Mouse (Mus musculus): ENCODE results near the gene Uqcr11. TPM values are rescaled to one million over a fixed set of nuclear protein-coding genes. Genes with fewer than 3 reads are reported as not detected.

Uqcr11 gene
- polyA plus RNA-seq, 1 experiment from 2014 or later, result 628 TPM

- H3K9me3 ChIP-seq (replicated peaks), result no peaks in the 10 kb centered on the region
- peaks cover 59% of the 10 kb centered on the region for H3K4me1 ChIP-seq
- WGBS (ENCODE audit: insufficient replicate concordance), result 30% methylated on average over 7 of the region's 7 CpGs
- H3K9ac ChIP-seq, result peak overlapping the region; percentile 80; the same call in 1 of the 2 replicates
- peaks cover 33% of the 10 kb centered on the region for H3K36me3 ChIP-seq
- H3K27ac ChIP-seq, result peak overlapping the region; percentile 73
- peaks cover 8% of the 10 kb centered on the region; the same call in 1 of the 2 replicates for H3K27me3 ChIP-seq (replicated peaks)
- ATAC-seq, result peak; percentile 68
- H3K4me2 ChIP-seq, result peak overlapping the region; percentile 94
- H3K4me3 ChIP-seq, result peak overlapping the region; percentile 73; the same call in 1 of the 2 replicates
Measured at GRCm38 (mm10) chr10:80384709-80385108, 21.9 kb downstream of the Uqcr11 start.

GRCm38 (mm10) chr10:80384115-80384639, 22.5 kb downstream of the Uqcr11 start:
- ATAC-seq, result 0 out of 2 replicates have a peak, but pooled peaks have one; percentile 5
- WGBS (ENCODE audit: insufficient replicate concordance), result 75% methylated on average over 4 of the region's 4 CpGs
- H3K9me3 ChIP-seq (replicated peaks), result no peaks in the 10 kb centered on the region
- H3K9ac ChIP-seq, result peak overlapping the region; percentile 80
- peak overlapping the region; percentile 73 for H3K27ac ChIP-seq
- peaks cover 8% of the 10 kb centered on the region; the same call in 1 of the 2 replicates for H3K27me3 ChIP-seq (replicated peaks)
- peak overlapping the region; percentile 73; the same call in 1 of the 2 replicates for H3K4me3 ChIP-seq
- peaks cover 34% of the 10 kb centered on the region for H3K36me3 ChIP-seq
- H3K4me2 ChIP-seq, result peak overlapping the region; percentile 94
- peaks cover 57% of the 10 kb centered on the region for H3K4me1 ChIP-seq

DNA sequence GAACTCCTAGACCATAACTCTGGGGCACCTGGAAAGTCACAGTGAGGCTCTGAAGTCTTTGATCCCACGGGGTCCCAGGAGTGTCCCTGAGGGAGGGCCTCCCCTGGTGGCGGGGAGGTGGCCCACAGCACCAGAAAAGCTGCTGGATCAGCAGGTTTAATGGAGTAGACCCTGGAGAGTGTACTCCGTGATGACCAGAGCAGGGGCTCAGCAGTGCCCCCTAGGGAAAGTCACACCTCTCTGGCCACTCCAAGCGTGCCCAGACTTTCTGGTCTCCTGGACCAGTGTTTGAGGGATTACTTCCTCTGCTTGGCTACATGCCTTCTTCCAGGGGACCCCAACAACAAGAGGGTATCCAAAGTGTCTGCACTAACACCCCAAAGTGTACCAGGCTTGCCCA, 23.2 kb downstream of the Uqcr11 start:
- Histone ChIP-seq H3K4me3 (no peak overlapping the region), H3K9ac (0 out of 2 replicates have a peak overlapping the region, but pooled peaks have one; percentile 80), H3K27me3 (replicated peaks) (peaks cover 8% of the 10 kb centered on the region; the same call in 1 of the 2 replicates), H3K4me1 (peaks cover 50% of the 10 kb centered on the region), H3K27ac (peak overlapping the region; percentile 73; the same call in 1 of the 2 replicates), H3K4me2 (no peak overlapping the region), H3K36me3 (peaks cover 34% of the 10 kb centered on the region), H3K9me3 (replicated peaks) (no peaks in the 10 kb centered on the region)
- ATAC-seq, result no peak
- WGBS (ENCODE audit: insufficient replicate concordance), result 69% methylated on average over 4 of the region's 4 CpGs

DNA sequence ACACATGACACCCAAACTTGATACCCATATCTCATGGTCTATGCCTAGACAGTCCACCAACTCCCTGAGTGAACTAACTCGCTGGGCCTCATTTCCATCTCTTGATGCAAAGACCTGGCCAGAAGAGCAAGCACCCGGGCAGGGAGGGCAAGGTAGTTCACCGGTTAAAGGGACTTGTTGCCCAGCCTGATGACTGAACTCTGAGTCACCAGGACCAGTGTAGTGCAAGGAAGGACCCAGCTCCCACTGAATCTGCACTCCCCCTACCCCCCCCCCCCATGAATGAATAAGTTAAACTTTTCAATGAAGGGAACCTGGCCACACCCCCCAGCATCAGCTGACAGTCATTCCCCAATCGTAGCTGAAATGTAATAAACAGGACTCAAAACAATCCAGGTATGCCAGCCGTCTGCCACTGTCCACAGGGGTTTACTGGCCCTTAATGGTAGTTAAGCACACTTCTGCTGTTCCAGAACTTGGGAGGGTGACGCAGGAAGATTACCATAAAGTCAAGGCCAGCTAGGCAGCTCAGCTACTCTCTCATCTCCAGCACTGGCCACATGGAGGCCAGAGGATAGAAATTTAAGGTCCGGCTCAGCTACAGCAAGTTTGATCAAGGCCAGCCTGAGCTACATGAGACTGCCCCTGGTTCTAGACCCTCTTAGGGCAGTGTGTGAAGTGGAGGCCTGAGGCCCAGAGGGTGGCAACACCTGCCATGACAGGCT, 23.8 kb downstream of the Uqcr11 start:
- no peak overlapping the region for H3K27ac ChIP-seq
- no peak overlapping the region for H3K4me2 ChIP-seq
- H3K27me3 ChIP-seq (replicated peaks), result peaks cover 8% of the 10 kb centered on the region; the same call in 1 of the 2 replicates
- no peak overlapping the region for H3K9ac ChIP-seq
- H3K4me1 ChIP-seq, result peaks cover 44% of the 10 kb centered on the region
- peaks cover 34% of the 10 kb centered on the region for H3K36me3 ChIP-seq
- 86% methylated on average over 7 of the region's 7 CpGs for WGBS (ENCODE audit: insufficient replicate concordance)
- no peak overlapping the region for H3K4me3 ChIP-seq
- no peaks in the 10 kb centered on the region for H3K9me3 ChIP-seq (replicated peaks)
- ATAC-seq, result no peak

- Histone ChIP-seq H3K4me1 (no peaks in the 10 kb centered on the region), H3K27me3 (replicated peaks) (peaks cover 13% of the 10 kb centered on the region), H3K4me2 (no peak overlapping the region), H3K9ac (no peak overlapping the region), H3K27ac (no peak overlapping the region), H3K36me3 (peaks cover 28% of the 10 kb centered on the region), H3K9me3 (replicated peaks) (0 out of 2 replicates have a peak, but pooled peaks cover 3% of the 10 kb centered on the region), H3K4me3 (no peak overlapping the region)
- 44% methylated on average over 10 of the region's 10 CpGs for WGBS (ENCODE audit: insufficient replicate concordance)
- ATAC-seq, result no peak
Measured at GRCm38 (mm10) chr10:80377716-80378115, 28.9 kb downstream of the Uqcr11 start.

GRCm38 (mm10) chr10:80376160-80376559, 30.5 kb downstream of the Uqcr11 start:
- Histone ChIP-seq H3K27ac (no peak overlapping the region), H3K9ac (no peak overlapping the region), H3K4me3 (no peak overlapping the region), H3K4me1 (peaks cover 7% of the 10 kb centered on the region; the same call in 1 of the 2 replicates), H3K36me3 (peaks cover 12% of the 10 kb centered on the region), H3K4me2 (no peak overlapping the region), H3K9me3 (replicated peaks) (0 out of 2 replicates have a peak, but pooled peaks cover 3% of the 10 kb centered on the region), H3K27me3 (replicated peaks) (peaks cover 22% of the 10 kb centered on the region)
- 0 out of 2 replicates have a peak, but pooled peaks have one; percentile 43 for ATAC-seq
- whole genome bisulfite sequencing (ENCODE audit: insufficient replicate concordance), result 3% methylated on average over 7 of the region's 7 CpGs

- 17% methylated on average over 6 of the region's 6 CpGs for WGBS (ENCODE audit: insufficient replicate concordance)
- no peak overlapping the region for H3K9ac ChIP-seq
- peaks cover 38% of the 10 kb centered on the region for H3K27me3 ChIP-seq (replicated peaks)
Measured at GRCm38 (mm10) chr10:80374063-80374462, 32.6 kb downstream of the Uqcr11 start.

GRCm38 (mm10) chr10:80372706-80373105, 33.9 kb downstream of the Uqcr11 start:
- ATAC-seq, result no peak
- Histone ChIP-seq H3K36me3 (no peaks in the 10 kb centered on the region), H3K4me1 (peaks cover 7% of the 10 kb centered on the region; the same call in 1 of the 2 replicates), H3K4me3 (no peak overlapping the region), H3K27ac (no peak overlapping the region), H3K9ac (no peak overlapping the region), H3K4me2 (no peak overlapping the region), H3K27me3 (replicated peaks) (peaks cover 49% of the 10 kb centered on the region), H3K9me3 (replicated peaks) (0 out of 2 replicates have a peak, but pooled peaks cover 8% of the 10 kb centered on the region)
- 75% methylated on average over 6 of the region's 6 CpGs for WGBS (ENCODE audit: insufficient replicate concordance)

More at GRCm38 (mm10) chr10:80374063-80374462, 32.6 kb downstream of the Uqcr11 start:
- H3K4me3 ChIP-seq, result no peak overlapping the region
- peak; percentile 41; the same call in 1 of the 2 replicates for ATAC-seq
- no peak overlapping the region for H3K4me2 ChIP-seq
- H3K4me1 ChIP-seq, result peaks cover 7% of the 10 kb centered on the region; the same call in 1 of the 2 replicates
- 0 out of 2 replicates have a peak, but pooled peaks cover 3% of the 10 kb centered on the region for H3K9me3 ChIP-seq (replicated peaks)
- no peak overlapping the region for H3K27ac ChIP-seq
- H3K36me3 ChIP-seq, result no peaks in the 10 kb centered on the region

- no peak overlapping the region for H3K9ac ChIP-seq
- H3K4me2 ChIP-seq, result peak overlapping the region; percentile 33; the same call in 1 of the 2 replicates
- H3K36me3 ChIP-seq, result no peaks in the 10 kb centered on the region
- peaks cover 7% of the 10 kb centered on the region; the same call in 1 of the 2 replicates for H3K4me1 ChIP-seq
- 48% methylated on average over 9 of the region's 9 CpGs for WGBS (ENCODE audit: insufficient replicate concordance)
- H3K27me3 ChIP-seq (replicated peaks), result peaks cover 57% of the 10 kb centered on the region
- 0 out of 2 replicates have a peak, but pooled peaks cover 5% of the 10 kb centered on the region for H3K9me3 ChIP-seq (replicated peaks)
- H3K27ac ChIP-seq, result no peak overlapping the region
- ATAC-seq, result no peak
- H3K4me3 ChIP-seq, result no peak overlapping the region
Measured at GRCm38 (mm10) chr10:80371983-80372382, 34.6 kb downstream of the Uqcr11 start.

DNA sequence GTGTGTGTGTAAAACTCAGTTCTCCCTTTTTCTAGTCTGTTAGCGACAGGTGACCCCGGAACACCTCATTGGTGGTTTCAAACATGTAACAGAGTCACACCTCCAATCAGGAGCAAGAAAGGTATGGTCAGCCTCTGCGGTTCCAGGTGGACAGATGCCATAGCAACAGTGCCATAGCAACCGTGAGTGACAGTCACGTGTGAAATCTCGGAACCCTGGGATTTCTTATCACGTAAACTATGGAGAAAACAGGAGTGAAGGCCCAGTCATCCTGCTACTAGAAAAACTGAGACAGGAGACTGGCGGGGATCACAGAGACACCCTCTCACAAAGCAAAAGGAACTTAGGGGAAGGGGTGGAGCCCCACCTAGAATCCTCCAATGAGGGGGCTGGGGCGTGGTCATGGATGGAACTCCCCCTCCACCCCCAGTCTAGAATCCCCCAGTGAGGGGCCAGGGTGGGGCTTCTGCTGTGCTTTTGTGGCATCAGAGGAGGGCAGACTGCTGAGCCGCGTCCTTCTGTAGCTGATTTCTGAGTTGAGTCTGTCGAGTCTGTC, 35.1 kb downstream of the Uqcr11 start:
- 0 out of 2 replicates have a peak, but pooled peaks cover 5% of the 10 kb centered on the region for H3K9me3 ChIP-seq (replicated peaks)
- no peak for ATAC-seq
- H3K27me3 ChIP-seq (replicated peaks), result peaks cover 62% of the 10 kb centered on the region
- no peak overlapping the region; the same call in 1 of the 2 replicates for H3K9ac ChIP-seq
- peaks cover 7% of the 10 kb centered on the region; the same call in 1 of the 2 replicates for H3K4me1 ChIP-seq
- no peaks in the 10 kb centered on the region for H3K36me3 ChIP-seq
- H3K4me3 ChIP-seq, result no peak overlapping the region
- peak overlapping the region; percentile 33 for H3K4me2 ChIP-seq
- no peak overlapping the region for H3K27ac ChIP-seq
- WGBS (ENCODE audit: insufficient replicate concordance), result 7% methylated on average over 12 of the region's 12 CpGs

GRCm38 (mm10) chr10:80369995-80370747, 36.5 kb downstream of the Uqcr11 start:
- H3K4me1 ChIP-seq, result peaks cover 7% of the 10 kb centered on the region; the same call in 1 of the 2 replicates
- no peak overlapping the region for H3K4me2 ChIP-seq
- no peak overlapping the region for H3K9ac ChIP-seq
- peaks cover 73% of the 10 kb centered on the region for H3K27me3 ChIP-seq (replicated peaks)
- ATAC-seq, result no peak
- 0 out of 2 replicates have a peak, but pooled peaks cover 5% of the 10 kb centered on the region for H3K9me3 ChIP-seq (replicated peaks)
- no peaks in the 10 kb centered on the region for H3K36me3 ChIP-seq
- no peak overlapping the region for H3K4me3 ChIP-seq
- H3K27ac ChIP-seq, result no peak overlapping the region
- WGBS (ENCODE audit: insufficient replicate concordance), result 64% methylated on average over 21 of the region's 21 CpGs
